Mouse (Mus musculus) lung, embryonic 15.5 days (tissue): ENCODE measurements around the gene Btbd35f20. TPM values are rescaled to one million over a fixed set of nuclear protein-coding genes. Genes with fewer than 3 reads are reported as not detected.
"Not testable (repeated sequence)": the region's sequence is repeated elsewhere in the genome, so short reads cannot be mapped to it uniquely, and the experiment has no call there.

Experiments used
- ATAC-seq: fragments of 200-750 bp; cut with Nextera tagmentation; 2 replicates; pipeline ENCODE4 v1.8.0; 2017; ENCODE audit warnings: moderate number of reproducible peaks, borderline replicate concordance; ENCODE audit not compliant: low FRiP score, low TSS enrichment; ENCODE audit errors: extremely low read depth
- H3K27ac ChIP-seq: fragments of 300-500 bp; sonication (generic); 2 replicates; pipeline ENCODE4 v1.5.1; 2015; ENCODE audit warnings: moderate library complexity, mild to moderate bottlenecking, inconsistent platforms
- H3K27me3 ChIP-seq: fragments of 300-500 bp; sonication (generic); 2 replicates; pipeline ENCODE4 v1.6.1; 2015; ENCODE audit warnings: inconsistent platforms
- H3K36me3 ChIP-seq: fragments of 300-500 bp; sonication (generic); 2 replicates; pipeline ENCODE4 v1.6.1; 2015; ENCODE audit warnings: inconsistent platforms
- H3K4me1 ChIP-seq: fragments of 300-500 bp; sonication (generic); 2 replicates; pipeline ENCODE4 v1.6.1; 2015; ENCODE audit warnings: inconsistent platforms
- H3K4me2 ChIP-seq: fragments of 300-500 bp; sonication (generic); 2 replicates; pipeline ENCODE4 v1.6.1; 2015; ENCODE audit warnings: inconsistent platforms, mild to moderate bottlenecking, moderate library complexity
- H3K4me3 ChIP-seq: fragments of 300-500 bp; sonication (generic); 2 replicates; pipeline ENCODE4 v1.5.1; 2015; ENCODE audit warnings: mild to moderate bottlenecking, inconsistent platforms
- H3K9ac ChIP-seq: fragments of 300-500 bp; sonication (generic); 2 replicates; pipeline ENCODE4 v1.6.1; 2015; ENCODE audit warnings: inconsistent platforms
- H3K9me3 ChIP-seq: fragments of 300-500 bp; sonication (generic); 2 replicates; pipeline ENCODE4 v1.6.1; 2016; ENCODE audit warnings: inconsistent platforms
- WGBS: fragments of 180-500 bp; shearing (Covaris S2); methylation state at CpG from one replicate; pipeline ENCODE4 v1.1.7; 2015; 5-methylcytosine and 5-hydroxymethylcytosine counted together
- polyA plus RNA-seq: library from polyadenylated mRNA; unstranded; fragments of >200 nt; fragmentation: Nextera tagmentation; extraction: Ambion mirVana; gene quantifications from 2 replicates; pipeline ENCODE4 v1.2.1, GENCODE M21; 2015

The Btbd35f20 gene
- polyA plus RNA-seq, result not detected in 2 replicates

GRCm38 (mm10) chrX:4291145-4291544 lies at the start of gene Btbd35f20:
TSS of gene Btbd35f20 (minus strand) at chrX:4291245.
- WGBS, result no CpG with 5 or more reads among the region's 4 CpGs
- not testable (repeated sequence) for H3K9me3 ChIP-seq, H3K36me3 ChIP-seq, H3K4me1 ChIP-seq, H3K4me2 ChIP-seq, ATAC-seq, H3K9ac ChIP-seq, H3K27ac ChIP-seq, H3K4me3 ChIP-seq, H3K27me3 ChIP-seq

Other genes with a start within 250 kb of the Btbd35f20 start
- gene Btbd35f28, start 94.7 kb downstream of the Btbd35f20 start, polyA plus RNA-seq, result not detected in 2 replicates
- not detected in 2 replicates for gene Btbd35f17, start 79.4 kb upstream of the Btbd35f20 start, polyA plus RNA-seq